Mouse (Mus musculus) T-cell, adult 2 months (primary cell): Measurements from ENCODE around the gene Atg101.

ENCODE experiments used
- DNase-seq: peaks from one replicate; pipeline ENCODE4 v3.0.0; 2022; ENCODE audit warnings: low spot score

Gene Atg101

GRCm38 (mm10) chr15:101283911-101284750 is at the start of gene Atg101:
Gene Atg101 (plus strand): TSS chr15:101284272.
- peak; percentile 95 for DNase-seq

GRCm38 (mm10) chr15:101234611-101235341 is 49.3 kb upstream of the Atg101 start:
- no peak for DNase-seq

- no peak for DNase-seq
Observed at GRCm38 (mm10) chr15:101235342-101235698, 48.8 kb upstream of the Atg101 start.

- no peak for DNase-seq
Observed at GRCm38 (mm10) chr15:101235728-101236327, 48.2 kb upstream of the Atg101 start.

- DNase-seq = peak; percentile 61
Observed at GRCm38 (mm10) chr15:101236878-101237277, 47.2 kb upstream of the Atg101 start.

- peak; percentile 61 for DNase-seq
Observed at GRCm38 (mm10) chr15:101238885-101239511, 45.1 kb upstream of the Atg101 start.

GRCm38 (mm10) chr15:101239821-101240220 is 44.3 kb upstream of the Atg101 start:
- DNase-seq = no peak

- peak; percentile 84 for DNase-seq
Observed at GRCm38 (mm10) chr15:101240799-101241204, 43.3 kb upstream of the Atg101 start.

GRCm38 (mm10) chr15:101241236-101241635 is 42.8 kb upstream of the Atg101 start:
- no peak for DNase-seq

- no peak for DNase-seq
Observed at GRCm38 (mm10) chr15:101241853-101242252, 42.2 kb upstream of the Atg101 start.

- peak; percentile 39 for DNase-seq
Observed at GRCm38 (mm10) chr15:101242645-101243044, 41.4 kb upstream of the Atg101 start.

GRCm38 (mm10) chr15:101244012-101244411 is 40.1 kb upstream of the Atg101 start:
- DNase-seq = no peak

GRCm38 (mm10) chr15:101246231-101247154 is 37.6 kb upstream of the Atg101 start:
- peak; percentile 98 for DNase-seq

GRCm38 (mm10) chr15:101247155-101247498 is 36.9 kb upstream of the Atg101 start:
- peak; percentile 32 for DNase-seq

GRCm38 (mm10) chr15:101248029-101248710 is 35.9 kb upstream of the Atg101 start:
- DNase-seq = no peak

- peak; percentile 37 for DNase-seq
Observed at GRCm38 (mm10) chr15:101250220-101250800, 33.8 kb upstream of the Atg101 start.

- DNase-seq = no peak
Observed at GRCm38 (mm10) chr15:101251930-101252329, 32.1 kb upstream of the Atg101 start.

GRCm38 (mm10) chr15:101252614-101253013 is 31.5 kb upstream of the Atg101 start:
- no peak for DNase-seq

GRCm38 (mm10) chr15:101253563-101253885 is 30.5 kb upstream of the Atg101 start:
- no peak for DNase-seq
